ENCODE assay signal across 12 mouse cellular contexts in the genomic region with DNA sequence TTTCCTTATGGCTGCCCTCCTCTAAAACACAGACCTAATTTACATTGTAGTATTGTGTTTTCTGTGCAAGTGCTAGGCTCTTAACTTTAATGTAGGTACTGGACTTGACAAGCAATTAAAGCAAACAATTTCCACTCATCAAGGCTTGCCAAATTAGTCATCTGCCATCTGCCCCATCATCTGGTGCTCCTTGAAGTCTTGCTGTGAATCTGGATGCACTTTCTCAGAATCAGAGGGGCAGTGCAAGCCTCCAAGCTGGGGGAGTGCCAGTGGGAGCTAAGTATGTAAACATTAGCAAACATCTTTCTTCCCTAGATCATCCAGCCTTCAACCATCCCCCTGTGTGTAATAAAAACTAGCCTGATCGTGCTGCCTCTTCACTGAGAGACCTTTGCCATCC.
DNase-seq lines count a peak whose midpoint lies in the region; ATAC-seq and TF ChIP-seq lines count a peak whose summit lies in the region.
"Had no signal": no experiment of that assay in that cellular context is flagged by ENCODE, and none has a peak within 500 bp of the region (broad histone marks: within the 10 kb centered on the region; RNA-seq: fewer than 3 reads in every experiment).

No protein-coding gene starts in this region.

- TF ChIP-seq CTCF in lung, embryonic 14.5 days (IDR thresholded peaks at IDR 0.05; ENCODE audit: low read depth), result no peak
- no peak for TF ChIP-seq CTCF in thymus, adult 2 months (IDR thresholded peaks at IDR 0.05; ENCODE audit: borderline replicate concordance, control insufficient read depth, extremely low read depth, insufficient read depth, low read length, poor library complexity)

- no peak overlapping the region for H3K4me2 ChIP-seq in lung, embryonic 14.5 days
- H3K4me2 ChIP-seq in hindbrain, embryonic 14.5 days (replicated peaks), result no peak overlapping the region
- H3K4me2 ChIP-seq: heart, embryonic 13.5 days had no signal

- H3K4me1 ChIP-seq in lung, embryonic 14.5 days (ENCODE audit: insufficient read depth), result no peaks in the 10 kb centered on the region
- 0 out of 2 replicates have a peak, but pooled peaks cover 4% of the 10 kb centered on the region for H3K4me1 ChIP-seq in hindbrain, embryonic 14.5 days (replicated peaks; ENCODE audit: control insufficient read depth, insufficient read depth, low read length)
- H3K4me1 ChIP-seq in thymus, adult 2 months (replicated peaks; ENCODE audit: control insufficient read depth, insufficient read depth, low read length), result no peaks in the 10 kb centered on the region
- H3K4me1 ChIP-seq: heart, embryonic 13.5 days had no signal

- H3K4me3 ChIP-seq in lung, embryonic 14.5 days (ENCODE audit: low read depth, low read length), result no peak overlapping the region
- H3K4me3 ChIP-seq in hindbrain, embryonic 14.5 days (replicated peaks; ENCODE audit: low read length), result no peak overlapping the region
- H3K4me3 ChIP-seq in thymus, adult 2 months (ENCODE audit: control insufficient read depth, insufficient read depth, low read length), result no peak overlapping the region
- H3K4me3 ChIP-seq: erythroblast, embryonic 14.5 days; heart, embryonic 13.5 days; left cerebral cortex, adult 2 months had no signal

- H3K27me3 ChIP-seq in lung, embryonic 14.5 days (ENCODE audit: insufficient read depth, low read length), result no peaks in the 10 kb centered on the region
- H3K27me3 ChIP-seq in hindbrain, embryonic 14.5 days (ENCODE audit: control insufficient read depth, insufficient read depth, low read length), result no peaks in the 10 kb centered on the region
- H3K27me3 ChIP-seq in thymus, adult 2 months (ENCODE audit: control insufficient read depth, insufficient read depth, low read length), result no peaks in the 10 kb centered on the region
- H3K27me3 ChIP-seq: heart, embryonic 13.5 days had no signal

- no peaks in the 10 kb centered on the region for H3K36me3 ChIP-seq in lung, embryonic 14.5 days (ENCODE audit: insufficient read depth)
- H3K36me3 ChIP-seq in hindbrain, embryonic 14.5 days (replicated peaks; ENCODE audit: control insufficient read depth, insufficient read depth), result no peaks in the 10 kb centered on the region
- H3K36me3 ChIP-seq in thymus, adult 2 months (ENCODE audit: control insufficient read depth, insufficient read depth, low read length), result no peaks in the 10 kb centered on the region
- H3K36me3 ChIP-seq: heart, embryonic 13.5 days had no signal

- no peak overlapping the region for H3K9ac ChIP-seq in lung, embryonic 14.5 days
- no peak overlapping the region for H3K9ac ChIP-seq in hindbrain, embryonic 14.5 days
- H3K9ac ChIP-seq: heart, embryonic 13.5 days had no signal

- TF ChIP-seq POLR2A in thymus, adult 2 months (IDR thresholded peaks at IDR 0.05; ENCODE audit: control insufficient read depth, extremely low read depth, insufficient read depth, low read length, poor library complexity), result no peak

- ATAC-seq in lung, embryonic 14.5 days (ENCODE audit: insufficient read depth), result no peak; the same call in 1 of the 2 replicates
- peak; percentile 69; the same call in 1 of the 2 replicates for ATAC-seq in hindbrain, embryonic 14.5 days (ENCODE audit: low FRiP score)

- H3K27ac ChIP-seq in lung, embryonic 14.5 days (ENCODE audit: low read depth), result no peak overlapping the region
- no peak overlapping the region for H3K27ac ChIP-seq in hindbrain, embryonic 14.5 days
- no peak overlapping the region for H3K27ac ChIP-seq in thymus, adult 2 months (ENCODE audit: control insufficient read depth, insufficient read depth, low read length)
- H3K27ac ChIP-seq: heart, embryonic 13.5 days; left cerebral cortex, adult 2 months had no signal

- H3K9me3 ChIP-seq in lung, embryonic 14.5 days (ENCODE audit: low read depth, low read length), result no peaks in the 10 kb centered on the region
- H3K9me3 ChIP-seq in hindbrain, embryonic 14.5 days (ENCODE audit: control insufficient read depth, low read length), result no peaks in the 10 kb centered on the region
- H3K9me3 ChIP-seq: heart, embryonic 13.5 days had no signal

- DNase-seq in lung, embryonic 14.5 days, result peak; percentile 33
- no peak for DNase-seq in lung, postnatal 10 days
- peak; percentile 92 for DNase-seq in cerebellum, adult 9-11 months
- DNase-seq in hindbrain, embryonic 14.5 days (ENCODE audit: low spot score), result peak; percentile 66
- DNase-seq in retina, postnatal 1 day, result peak; percentile 73
- DNase-seq in T-cell, adult 2 months (ENCODE audit: low spot score), result no peak
- DNase-seq in thymus, adult 2 months, result no peak
- DNase-seq: adrenal gland, postnatal 36 days; lung, adult 2 months had no signal

- WGBS in lung, embryonic 14.5 days, result 24% methylated on average over 1 of the region's 1 CpGs
- 21% methylated on average over 1 of the region's 1 CpGs for WGBS in hindbrain, embryonic 14.5 days
- WGBS in thymus, adult 2 months, result 36% methylated on average over 1 of the region's 1 CpGs

Comparison
In these comparisons a context has a peak if more than half of its experiments do, and no peak if none do; other contexts are left out.
1. DNase-seq: peak in lung, embryonic 14.5 days (single experiment), cerebellum, adult 9-11 months (single experiment), hindbrain, embryonic 14.5 days (single experiment) and retina, postnatal 1 day (single experiment); none in lung, postnatal 10 days (single experiment), T-cell, adult 2 months (single experiment) and thymus, adult 2 months (single experiment).